Mouse (Mus musculus) midbrain, embryonic 15.5 days (tissue): ENCODE measurements at regions not wholly inside any gene's neighbourhood (a gene's known extent, or its start where the extent isn't known, plus 50 kb on each side); places are given as distances from the start of the nearest gene placed in this dataset.

Experiments used
- ATAC-seq: fragments of 200-750 bp; cut with Nextera tagmentation; replicated peaks from 2 replicates; pipeline ENCODE4 v1.8.0; 2017; ENCODE audit warnings: moderate TSS enrichment
- H3K27ac ChIP-seq: fragments of 300-500 bp; sonication (generic); 2 replicates; pipeline ENCODE4 v1.5.1; 2015; ENCODE audit warnings: mild to moderate bottlenecking, inconsistent platforms
- H3K27me3 ChIP-seq: fragments of 300-500 bp; sonication (generic); replicated peaks from 2 replicates; pipeline ENCODE4 v1.6.1; 2015; ENCODE audit warnings: inconsistent platforms
- H3K36me3 ChIP-seq: fragments of 300-500 bp; sonication (generic); replicated peaks from 2 replicates; pipeline ENCODE4 v1.6.1; 2015; ENCODE audit warnings: inconsistent platforms
- H3K4me1 ChIP-seq: fragments of 300-500 bp; sonication (generic); 2 replicates; pipeline ENCODE4 v1.6.1; 2015; ENCODE audit warnings: inconsistent platforms
- H3K4me2 ChIP-seq: fragments of 300-500 bp; sonication (generic); 2 replicates; pipeline ENCODE4 v1.6.1; 2015; ENCODE audit warnings: inconsistent platforms, mild to moderate bottlenecking, moderate library complexity
- H3K4me3 ChIP-seq: fragments of 300-500 bp; sonication (generic); 2 replicates; pipeline ENCODE4 v1.5.1; 2015; ENCODE audit warnings: mild to moderate bottlenecking, inconsistent platforms
- H3K9ac ChIP-seq: fragments of 300-500 bp; sonication (generic); 2 replicates; pipeline ENCODE4 v1.6.1; 2015; ENCODE audit warnings: mild to moderate bottlenecking, inconsistent platforms
- H3K9me3 ChIP-seq: fragments of 300-500 bp; sonication (generic); 2 replicates; pipeline ENCODE4 v1.6.1; 2016; ENCODE audit warnings: inconsistent platforms
- WGBS: fragments of 180-500 bp; shearing (Covaris S2); methylation state at CpG from one replicate; pipeline ENCODE4 v1.1.7; 2015; ENCODE audit warnings: mixed read lengths; 5-methylcytosine and 5-hydroxymethylcytosine counted together

DNA sequence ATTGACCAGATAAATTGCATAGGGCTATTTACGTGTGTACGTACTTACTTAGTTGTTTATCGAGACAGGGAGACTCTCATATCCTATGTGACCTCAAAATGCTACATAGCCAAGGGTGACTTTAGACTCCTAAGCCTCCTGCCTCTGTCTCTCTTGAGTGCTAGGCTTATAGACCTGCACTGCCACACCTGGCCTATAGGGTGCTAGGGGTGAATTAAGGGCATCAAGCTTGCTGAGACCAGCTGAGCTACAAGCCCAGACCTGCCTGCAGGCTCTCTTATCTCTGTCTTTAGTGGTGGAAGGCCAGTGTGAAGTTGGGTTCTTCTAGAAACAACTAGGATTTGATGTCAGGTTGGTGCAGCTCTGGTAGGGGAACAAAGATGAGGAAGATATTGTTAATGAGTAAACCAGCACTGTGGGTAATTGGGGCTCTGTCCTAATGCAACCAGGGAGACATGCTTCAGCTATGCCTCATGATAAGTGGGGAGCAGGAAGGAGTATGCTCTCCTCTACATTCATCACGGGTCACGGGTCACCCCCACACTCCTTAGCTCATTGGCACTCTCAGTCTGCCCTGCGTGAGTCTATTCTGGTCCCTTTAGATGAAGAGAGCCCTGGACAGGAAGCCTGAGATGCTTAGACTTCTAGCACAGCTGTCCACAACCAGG lies 387.8 kb downstream of the Med13l start:
- Histone ChIP-seq H3K27me3 (peaks cover 4% of the 10 kb centered on the region), H3K4me2 (no peak overlapping the region), H3K9ac (no peak overlapping the region), H3K27ac (no peak overlapping the region), H3K9me3 (no peaks in the 10 kb centered on the region), H3K4me1 (peaks cover 23% of the 10 kb centered on the region), H3K36me3 (no peaks in the 10 kb centered on the region), H3K4me3 (no peak overlapping the region)
- 87% methylated on average over 6 of the region's 6 CpGs for WGBS
- ATAC-seq = no peak

DNA sequence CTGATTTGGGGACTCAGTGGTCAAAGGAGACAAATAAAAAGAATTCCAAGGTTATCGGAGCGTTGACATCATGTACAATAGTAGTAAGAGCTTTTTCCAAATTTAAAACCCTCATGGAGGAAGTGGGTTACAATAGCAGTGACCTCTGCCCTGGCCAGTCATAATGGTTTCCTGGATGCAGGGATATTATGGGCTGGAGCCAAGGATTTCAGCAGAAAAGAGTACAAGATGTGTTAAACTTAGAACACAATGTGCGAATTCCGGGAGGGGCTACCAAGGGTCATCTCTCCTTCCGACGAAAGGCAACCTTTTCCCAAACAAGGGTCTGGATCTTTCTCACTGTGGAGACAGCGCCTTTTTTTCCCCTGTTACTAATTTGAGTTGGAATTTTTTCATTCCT lies 390.6 kb downstream of the Med13l start:
- no peaks in the 10 kb centered on the region for H3K36me3 ChIP-seq
- no peak for ATAC-seq
- no peak overlapping the region for H3K4me2 ChIP-seq
- H3K9ac ChIP-seq = no peak overlapping the region
- no peaks in the 10 kb centered on the region for H3K9me3 ChIP-seq
- H3K4me1 ChIP-seq = peaks cover 8% of the 10 kb centered on the region
- no peaks in the 10 kb centered on the region; the same call in 1 of the 2 replicates for H3K27me3 ChIP-seq
- WGBS = 65% methylated on average over 7 of the region's 7 CpGs
- no peak overlapping the region for H3K27ac ChIP-seq
- no peak overlapping the region for H3K4me3 ChIP-seq

DNA sequence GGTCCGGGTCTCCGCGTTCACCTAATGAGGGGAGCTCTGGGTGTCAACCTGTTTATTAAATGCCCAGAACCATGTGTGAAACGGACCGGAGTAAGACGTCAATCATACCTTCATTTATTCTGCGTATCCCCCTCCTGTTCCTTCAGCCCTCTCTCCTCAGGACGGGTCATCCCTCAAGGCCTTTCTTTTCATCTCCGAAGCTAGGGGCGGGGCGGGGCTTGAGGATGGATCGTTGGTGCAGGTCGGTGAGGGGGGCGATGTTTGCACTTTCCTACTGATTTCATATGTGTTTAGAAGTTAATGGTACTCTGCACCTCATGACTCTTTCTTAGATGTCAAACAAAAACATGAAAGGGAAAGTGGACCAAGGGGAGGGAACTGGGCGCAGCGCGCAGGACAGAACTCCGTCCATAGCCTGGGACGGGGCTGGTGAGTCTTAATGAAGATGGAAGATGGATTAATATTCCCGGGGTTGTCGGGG lies 400.1 kb downstream of the Med13l start:
- H3K4me1 ChIP-seq = 0 out of 2 replicates have a peak, but pooled peaks cover 2% of the 10 kb centered on the region
- H3K9me3 ChIP-seq = peaks cover 5% of the 10 kb centered on the region; the same call in 1 of the 2 replicates
- H3K36me3 ChIP-seq = no peaks in the 10 kb centered on the region
- no peak overlapping the region for H3K4me2 ChIP-seq
- no peaks in the 10 kb centered on the region for H3K27me3 ChIP-seq
- H3K4me3 ChIP-seq = no peak overlapping the region
- no peak overlapping the region for H3K9ac ChIP-seq
- no peak overlapping the region for H3K27ac ChIP-seq
- no peak for ATAC-seq
- 79% methylated on average over 21 of the region's 21 CpGs for WGBS

DNA sequence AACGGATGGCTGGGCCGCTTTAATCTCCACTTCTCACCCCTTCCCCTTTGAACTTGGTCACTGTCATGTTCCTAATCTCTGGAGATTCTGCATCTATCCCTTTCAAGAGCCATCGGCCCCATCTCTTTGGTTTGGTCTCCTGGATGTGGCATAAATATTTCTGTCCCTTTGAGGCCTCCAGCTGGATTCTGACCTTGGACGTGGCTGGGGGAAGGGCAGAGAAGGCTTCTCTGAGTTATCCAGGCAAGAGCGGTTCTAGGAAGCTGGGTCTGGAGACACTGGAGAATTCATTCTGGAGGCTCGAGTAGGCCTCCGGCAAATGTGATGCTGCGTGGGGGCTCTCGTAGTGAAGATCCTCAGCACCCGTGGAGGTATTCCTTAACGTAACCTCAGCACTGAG lies 400.6 kb downstream of the Med13l start:
- Histone ChIP-seq H3K36me3 (no peaks in the 10 kb centered on the region), H3K27me3 (no peaks in the 10 kb centered on the region), H3K4me3 (no peak overlapping the region), H3K9ac (no peak overlapping the region), H3K4me2 (no peak overlapping the region), H3K9me3 (peaks cover 5% of the 10 kb centered on the region; the same call in 1 of the 2 replicates), H3K27ac (no peak overlapping the region), H3K4me1 (0 out of 2 replicates have a peak, but pooled peaks cover 2% of the 10 kb centered on the region)
- ATAC-seq = no peak
- 74% methylated on average over 11 of the region's 11 CpGs for WGBS

DNA sequence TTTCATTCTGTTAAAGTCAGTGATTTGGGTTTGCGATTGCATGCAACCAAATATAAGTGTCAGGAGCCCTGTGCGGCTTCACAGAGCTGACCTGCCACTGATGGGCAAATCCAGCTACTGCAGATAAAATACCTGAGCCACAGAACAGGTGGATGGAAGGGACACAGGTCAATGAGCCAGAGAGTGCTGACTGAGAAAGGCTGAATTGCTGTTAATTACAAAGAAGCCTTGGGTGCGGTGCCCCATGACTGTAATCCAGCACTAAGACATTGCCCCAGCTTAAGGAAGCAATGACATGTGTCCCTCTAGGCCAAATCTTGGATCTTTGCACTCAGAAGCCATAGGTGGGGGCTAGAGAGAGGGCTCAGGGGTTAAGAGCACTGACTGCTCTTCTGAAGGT lies 401.7 kb downstream of the Med13l start:
- H3K27me3 ChIP-seq = no peaks in the 10 kb centered on the region
- no peaks in the 10 kb centered on the region for H3K36me3 ChIP-seq
- H3K4me3 ChIP-seq = no peak overlapping the region
- H3K9me3 ChIP-seq = peaks cover 5% of the 10 kb centered on the region; the same call in 1 of the 2 replicates
- H3K4me2 ChIP-seq = no peak overlapping the region
- H3K4me1 ChIP-seq = no peaks in the 10 kb centered on the region
- 87% methylated on average over 3 of the region's 3 CpGs for WGBS
- H3K9ac ChIP-seq = no peak overlapping the region
- no peak overlapping the region for H3K27ac ChIP-seq
- ATAC-seq = no peak

DNA sequence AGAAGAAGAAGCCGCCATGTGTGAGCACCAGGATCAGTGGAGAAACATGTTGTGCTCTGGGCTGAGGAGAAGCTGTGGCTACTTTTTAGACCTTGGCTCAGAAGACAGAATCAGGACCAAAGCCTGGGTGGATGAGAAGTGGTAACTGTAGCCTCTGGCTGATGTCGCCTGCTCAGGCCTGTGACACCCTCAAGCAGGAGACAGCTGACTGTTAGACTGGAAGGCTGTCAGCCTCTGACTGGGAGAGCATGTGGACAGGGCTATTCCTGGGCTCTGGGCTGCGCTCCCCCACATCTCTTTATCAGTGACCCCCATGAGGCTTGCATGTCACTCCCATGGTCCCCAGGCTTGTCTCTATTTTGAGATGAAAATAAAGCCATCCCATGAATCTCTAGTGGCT lies 402.5 kb downstream of the Med13l start:
- no peak overlapping the region for H3K9ac ChIP-seq
- WGBS = 97% methylated on average over 3 of the region's 3 CpGs
- ATAC-seq = no peak
- no peak overlapping the region for H3K4me2 ChIP-seq
- H3K27ac ChIP-seq = no peak overlapping the region
- no peaks in the 10 kb centered on the region for H3K27me3 ChIP-seq
- H3K9me3 ChIP-seq = peaks cover 5% of the 10 kb centered on the region; the same call in 1 of the 2 replicates
- H3K4me1 ChIP-seq = no peaks in the 10 kb centered on the region
- no peaks in the 10 kb centered on the region for H3K36me3 ChIP-seq
- H3K4me3 ChIP-seq = no peak overlapping the region

DNA sequence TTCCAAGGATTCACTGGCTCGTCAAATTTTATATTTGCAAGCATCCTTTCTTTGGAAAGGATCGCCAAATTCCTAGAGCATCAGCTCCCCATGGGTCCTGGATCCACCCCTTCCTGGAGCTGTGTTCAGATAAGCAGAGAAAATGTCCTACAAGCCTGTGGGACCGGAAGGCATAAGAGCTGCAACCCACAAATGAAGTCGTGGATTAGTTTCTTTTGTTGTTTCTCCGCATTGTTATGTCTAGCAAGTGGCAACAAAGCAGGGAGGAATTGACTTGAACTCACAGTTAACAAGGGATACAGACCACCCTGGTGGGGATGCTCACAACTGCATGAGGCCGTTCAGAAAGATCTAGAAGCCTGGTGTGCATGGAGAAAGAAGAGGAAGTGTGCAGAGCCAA lies 406.4 kb downstream of the Med13l start:
- 50% methylated on average over 6 of the region's 6 CpGs for WGBS

DNA sequence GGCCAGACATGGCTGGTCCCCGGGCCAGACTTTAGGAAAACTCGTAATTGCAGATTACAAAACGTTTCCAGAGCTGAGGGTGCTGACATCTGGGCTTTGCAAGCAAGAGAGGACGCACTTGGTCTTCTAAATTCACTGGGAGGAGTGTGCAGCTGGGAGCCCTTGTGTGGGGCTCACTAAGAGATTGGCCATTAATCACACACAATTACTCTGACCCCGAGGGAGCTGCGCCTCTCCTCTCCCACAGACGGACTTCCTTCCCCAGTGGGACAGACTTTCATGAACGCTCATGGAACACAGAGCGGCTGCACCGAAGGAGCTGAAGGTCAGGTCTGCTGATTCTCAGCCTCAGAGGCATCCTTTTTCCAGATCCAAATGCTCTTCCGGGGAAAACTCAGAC lies 407.2 kb downstream of the Med13l start:
- no peak overlapping the region for H3K4me3 ChIP-seq
- H3K4me2 ChIP-seq = no peak overlapping the region
- H3K36me3 ChIP-seq = no peaks in the 10 kb centered on the region
- H3K9me3 ChIP-seq = no peaks in the 10 kb centered on the region
- no peaks in the 10 kb centered on the region for H3K27me3 ChIP-seq
- ATAC-seq = no peak
- no peak overlapping the region for H3K9ac ChIP-seq
- no peaks in the 10 kb centered on the region for H3K4me1 ChIP-seq
- WGBS = 75% methylated on average over 11 of the region's 11 CpGs
- H3K27ac ChIP-seq = no peak overlapping the region

More for the DNA sequence above, 406.4 kb downstream of the Med13l start:
- Histone ChIP-seq H3K9me3 (no peaks in the 10 kb centered on the region), H3K4me3 (no peak overlapping the region), H3K4me1 (no peaks in the 10 kb centered on the region), H3K27ac (no peak overlapping the region), H3K27me3 (no peaks in the 10 kb centered on the region), H3K9ac (no peak overlapping the region), H3K4me2 (no peak overlapping the region), H3K36me3 (no peaks in the 10 kb centered on the region)
- ATAC-seq = no peak

DNA sequence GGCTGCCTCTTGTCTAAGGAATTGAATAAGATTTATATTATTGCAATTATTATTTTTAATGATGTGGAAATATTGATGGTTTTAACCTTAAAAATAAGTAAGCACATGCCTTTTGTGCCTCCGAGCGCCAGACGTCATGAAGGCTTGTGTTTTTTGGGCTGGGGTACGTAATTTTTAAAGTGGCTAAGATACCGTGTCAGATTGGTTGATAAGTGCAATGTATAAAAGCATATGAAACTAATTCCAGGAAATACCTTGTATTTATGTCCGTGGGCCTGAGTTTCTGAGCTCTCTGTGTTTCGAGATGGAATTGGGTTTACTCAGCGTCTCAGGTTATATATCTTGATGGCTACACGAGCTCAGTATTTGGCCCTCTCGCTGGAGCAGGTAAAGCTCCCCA lies 414.7 kb downstream of the Med13l start:
- no peak for ATAC-seq
- no peak overlapping the region for H3K27ac ChIP-seq

DNA sequence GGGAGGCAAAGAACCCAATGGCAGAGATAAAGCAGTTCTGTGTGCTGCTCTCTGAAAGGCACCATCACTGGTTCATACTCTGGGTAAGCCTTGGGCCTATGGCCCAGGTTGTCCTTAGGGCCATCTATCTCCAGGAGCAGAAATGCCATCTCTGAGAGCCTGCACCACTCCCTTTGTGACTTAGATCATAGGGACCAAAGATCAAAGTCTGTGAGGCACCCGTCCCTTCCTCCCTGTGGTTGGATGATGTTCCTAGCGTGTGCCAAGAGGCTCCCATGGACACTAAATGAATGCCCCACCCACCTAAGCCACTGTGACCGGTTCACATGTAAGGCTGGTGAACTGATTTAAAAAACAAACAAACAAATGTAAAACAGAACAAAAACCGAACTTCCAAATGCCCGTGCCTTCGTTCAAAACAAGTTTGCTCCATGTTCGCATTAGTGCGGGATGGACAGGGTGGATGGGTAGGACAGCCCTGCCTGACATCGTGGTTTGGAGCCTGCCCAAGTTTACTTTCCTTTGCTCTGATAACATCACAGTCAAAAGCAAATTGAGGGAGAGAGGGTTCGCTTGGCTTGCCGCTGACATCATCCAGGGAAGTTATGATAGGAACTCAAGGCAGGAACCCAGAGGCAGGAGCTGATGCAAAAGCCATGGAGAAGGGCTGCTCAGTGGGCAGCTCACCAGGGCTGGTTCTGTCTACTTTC lies 418.6 kb downstream of the Med13l start:
- Histone ChIP-seq H3K9me3 (no peaks in the 10 kb centered on the region), H3K4me3 (no peak overlapping the region), H3K4me2 (no peak overlapping the region), H3K27ac (no peak overlapping the region), H3K4me1 (peaks cover 4% of the 10 kb centered on the region; the same call in 1 of the 2 replicates), H3K36me3 (no peaks in the 10 kb centered on the region), H3K9ac (no peak overlapping the region), H3K27me3 (no peaks in the 10 kb centered on the region)
- no peak for ATAC-seq
- 88% methylated on average over 11 of the region's 11 CpGs for WGBS

More for the DNA sequence above, 414.7 kb downstream of the Med13l start:
- no peak overlapping the region for H3K4me2 ChIP-seq
- H3K4me3 ChIP-seq = no peak overlapping the region
- no peaks in the 10 kb centered on the region for H3K27me3 ChIP-seq
- no peak overlapping the region for H3K9ac ChIP-seq
- 87% methylated on average over 10 of the region's 10 CpGs for WGBS
- H3K4me1 ChIP-seq = no peaks in the 10 kb centered on the region
- H3K36me3 ChIP-seq = no peaks in the 10 kb centered on the region
- no peaks in the 10 kb centered on the region for H3K9me3 ChIP-seq

DNA sequence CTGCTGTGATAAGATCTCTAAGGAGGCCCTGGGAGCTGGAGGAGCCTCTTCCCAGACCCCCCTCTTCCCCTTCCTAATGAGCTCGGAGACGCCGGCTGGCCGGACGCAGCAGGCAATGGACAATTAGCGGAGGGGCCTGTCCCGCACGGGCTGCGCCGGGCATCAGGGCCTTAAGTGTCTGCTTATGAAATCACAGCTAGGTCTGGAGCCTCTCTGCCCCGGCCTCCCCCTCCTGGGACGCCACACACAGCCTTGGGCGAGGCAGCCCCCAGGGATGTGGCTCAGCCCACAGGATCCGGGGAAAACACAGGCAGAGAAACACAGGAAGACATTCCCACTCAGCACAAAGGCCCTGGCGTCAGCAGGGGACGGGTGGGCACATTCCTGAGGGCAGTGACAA lies 420.6 kb downstream of the Med13l start:
- no peaks in the 10 kb centered on the region for H3K9me3 ChIP-seq
- ATAC-seq = no peak
- peaks cover 4% of the 10 kb centered on the region; the same call in 1 of the 2 replicates for H3K4me1 ChIP-seq
- 26% methylated on average over 16 of the region's 16 CpGs for WGBS
- no peaks in the 10 kb centered on the region for H3K27me3 ChIP-seq
- H3K4me3 ChIP-seq = no peak overlapping the region
- no peaks in the 10 kb centered on the region for H3K36me3 ChIP-seq
- no peak overlapping the region for H3K27ac ChIP-seq
- H3K4me2 ChIP-seq = no peak overlapping the region
- H3K9ac ChIP-seq = no peak overlapping the region

DNA sequence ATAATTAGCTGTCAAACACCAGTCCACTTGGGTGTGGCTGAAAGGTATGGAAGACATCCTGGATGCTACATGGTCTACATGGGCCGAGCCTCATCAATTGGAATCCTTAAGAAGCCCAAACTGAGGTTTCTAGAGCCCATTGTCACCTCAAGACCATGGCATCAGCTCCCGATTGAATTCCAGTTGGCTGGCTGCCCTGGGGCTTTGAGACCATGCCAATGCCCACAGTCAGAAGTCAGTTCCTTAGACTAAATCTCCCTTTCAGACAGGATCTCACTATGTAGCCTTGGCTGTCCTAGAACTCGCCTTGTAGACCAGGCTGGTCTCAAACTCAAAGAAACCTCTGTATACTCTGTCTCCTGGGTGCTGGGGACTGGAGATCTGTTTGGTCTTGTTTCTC lies 423.8 kb downstream of the Med13l start:
- no peak overlapping the region for H3K4me3 ChIP-seq

More for the DNA sequence above, 423.8 kb downstream of the Med13l start:
- no peak for ATAC-seq
- 72% methylated on average over 3 of the region's 3 CpGs for WGBS
- Histone ChIP-seq H3K4me1 (peaks cover 4% of the 10 kb centered on the region; the same call in 1 of the 2 replicates), H3K4me2 (no peak overlapping the region), H3K9me3 (no peaks in the 10 kb centered on the region), H3K36me3 (no peaks in the 10 kb centered on the region), H3K27me3 (no peaks in the 10 kb centered on the region), H3K27ac (no peak overlapping the region), H3K9ac (no peak overlapping the region)
